Mouse (Mus musculus): ENCODE data around the gene Tgfbr3.

Gene Tgfbr3

DNA sequence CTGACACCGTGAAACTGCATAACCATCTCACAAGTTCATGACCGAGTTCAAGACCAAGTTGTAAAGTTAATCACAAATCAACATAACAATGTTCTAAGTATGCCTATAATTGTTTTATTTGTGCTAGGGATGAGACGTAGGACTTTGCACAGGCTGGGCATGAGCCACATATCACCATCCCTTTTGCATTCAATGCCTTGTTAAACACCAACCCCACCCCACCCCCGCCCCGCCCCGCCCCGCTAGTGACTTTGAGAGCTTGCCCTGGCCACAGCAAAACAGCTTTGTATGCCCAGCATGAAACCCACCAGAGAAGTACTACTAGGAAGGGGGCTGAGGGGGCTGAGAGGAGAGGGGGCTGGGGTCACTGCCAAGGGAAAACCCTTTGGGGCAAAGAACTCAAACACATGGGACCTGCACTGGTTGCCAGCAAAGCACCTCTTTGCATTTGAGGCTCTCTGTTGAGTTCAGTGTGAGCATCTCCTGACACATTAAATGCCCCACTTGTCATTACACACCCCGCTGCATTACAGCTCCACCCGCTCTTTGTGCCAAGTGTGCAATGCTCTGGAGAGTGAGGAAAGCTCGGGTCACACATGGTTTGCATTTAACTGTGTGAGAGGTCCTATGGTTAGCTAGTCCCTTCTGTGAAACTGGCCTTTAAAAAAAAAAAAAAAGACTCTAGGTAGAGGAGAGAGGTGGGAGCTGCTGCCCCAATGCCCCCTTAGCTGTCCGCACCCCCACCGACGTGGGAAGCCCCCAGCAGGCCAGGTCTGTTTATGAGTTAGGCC, 179.1 kb downstream of the Tgfbr3 start:
- no peak for DNase-seq (ENCODE audit: low spot score)

DNA sequence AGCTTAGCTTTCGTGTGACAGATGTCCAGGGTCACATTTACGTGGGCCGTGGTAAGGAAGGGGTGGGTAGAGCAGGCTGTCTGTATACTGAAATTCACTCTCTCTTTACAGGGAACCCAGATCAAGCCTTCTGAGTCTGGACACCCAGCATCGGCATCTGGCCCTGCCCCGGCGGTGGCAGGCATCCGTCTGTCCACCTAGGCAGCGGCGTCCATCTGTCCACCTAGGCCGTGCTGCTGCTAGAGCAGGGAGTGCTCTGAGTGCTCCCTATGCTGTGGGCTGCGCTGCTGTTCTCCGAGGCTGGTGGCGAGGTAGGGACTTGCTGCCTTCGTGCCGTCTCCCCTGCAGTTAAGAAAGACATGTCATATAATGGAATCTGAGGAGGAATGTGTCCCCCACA, 180.0 kb downstream of the Tgfbr3 start:
- no peak for DNase-seq (ENCODE audit: low spot score)

DNA sequence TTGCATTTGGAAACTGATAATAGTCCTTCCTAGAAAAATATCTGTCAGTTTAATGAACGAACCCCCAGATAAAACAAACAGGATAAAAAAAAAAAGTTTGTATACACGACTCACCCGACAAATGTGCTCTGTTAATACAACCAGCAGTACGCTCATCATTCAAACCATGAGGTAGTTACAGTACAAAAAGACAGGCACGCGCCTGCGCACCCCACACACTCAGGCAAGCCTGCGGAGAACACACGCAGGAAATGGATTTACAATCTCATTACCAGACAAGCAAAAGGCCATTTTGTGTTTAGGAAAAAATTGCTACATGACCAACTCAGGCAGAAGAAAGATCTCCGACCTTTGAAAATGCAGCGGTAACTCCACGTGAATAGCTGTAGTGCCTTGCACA, 182.6 kb downstream of the Tgfbr3 start:
- no peak for DNase-seq (ENCODE audit: low spot score)

DNA sequence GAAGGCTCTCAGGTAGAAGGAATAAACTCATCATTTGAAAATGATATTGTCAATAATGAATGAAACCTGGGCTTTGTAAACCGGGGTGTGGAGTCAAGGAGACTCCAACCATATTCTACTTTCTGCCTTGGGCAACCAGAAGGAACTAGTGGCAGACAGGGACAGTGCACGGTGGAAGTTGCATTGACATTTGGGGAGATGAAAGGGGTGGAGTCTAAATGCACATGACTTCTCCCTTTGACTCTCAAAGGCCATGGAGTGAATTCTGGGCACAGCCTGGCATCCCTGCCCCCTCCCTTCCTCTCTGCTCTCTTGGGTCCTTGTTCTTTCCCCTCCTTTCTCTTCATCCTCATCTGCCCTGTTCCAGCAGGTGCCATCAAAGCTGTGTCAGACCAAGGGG, 183.3 kb downstream of the Tgfbr3 start:
- DNase-seq (ENCODE audit: low spot score), result no peak

DNA sequence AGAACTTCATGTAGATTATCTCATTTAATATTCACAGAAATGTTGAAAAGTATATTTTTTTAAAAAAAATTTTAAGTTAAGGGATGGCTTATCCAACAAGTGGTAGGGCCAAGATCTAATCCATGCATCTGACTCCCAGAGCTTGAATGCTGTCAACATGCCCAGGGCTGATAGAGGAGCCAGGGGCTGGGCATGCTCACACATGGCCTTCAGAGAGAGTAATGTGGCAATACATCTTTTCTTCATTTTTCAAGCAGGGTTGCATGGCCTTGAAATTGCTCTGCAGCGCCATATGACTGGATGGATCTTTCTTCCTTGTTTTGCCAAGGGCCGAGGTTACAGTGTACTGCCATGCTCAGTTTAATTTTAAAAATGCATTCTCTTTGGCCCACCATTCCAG, 185.8 kb downstream of the Tgfbr3 start:
- no peak for DNase-seq (ENCODE audit: low spot score)

DNA sequence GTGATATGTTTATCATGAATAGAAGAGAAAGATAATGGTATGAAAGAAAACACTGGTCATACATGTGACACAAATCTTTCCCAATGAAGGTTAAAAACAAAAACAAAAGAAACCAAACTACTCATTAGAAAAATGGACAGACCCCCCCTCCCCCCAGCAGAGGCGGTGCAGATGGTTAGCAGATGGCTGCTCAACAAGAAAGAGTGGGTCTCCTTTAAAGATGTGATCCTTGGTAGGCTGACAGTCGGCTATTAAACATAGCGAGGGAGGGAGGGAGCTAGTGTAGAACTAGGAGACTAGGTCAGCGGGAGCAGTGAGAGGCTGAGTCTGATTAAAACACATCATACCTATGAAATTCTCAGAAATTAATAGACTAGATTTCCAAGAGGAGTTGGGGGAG, 186.5 kb downstream of the Tgfbr3 start:
- DNase-seq (ENCODE audit: low spot score), result no peak

DNA sequence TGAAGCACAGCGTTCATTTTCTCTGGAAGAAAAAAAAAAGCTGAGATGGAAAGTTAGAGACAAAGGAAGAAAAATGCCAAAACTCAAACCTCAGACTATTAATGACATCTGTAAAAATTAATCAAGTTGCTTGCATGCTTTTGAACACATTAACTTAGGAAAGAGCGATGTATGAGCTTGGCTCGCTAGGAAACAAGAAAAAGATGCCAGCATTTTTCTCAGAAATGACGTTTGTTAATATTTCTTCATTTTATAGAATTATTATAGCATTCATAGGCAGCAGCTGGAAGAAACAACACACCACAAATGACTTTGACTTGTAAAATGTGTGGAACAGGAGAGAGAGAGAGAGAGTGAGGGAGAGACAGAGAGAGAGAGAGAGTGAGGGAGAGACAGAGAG, 187.7 kb downstream of the Tgfbr3 start:
- no peak for DNase-seq (ENCODE audit: low spot score)

DNA sequence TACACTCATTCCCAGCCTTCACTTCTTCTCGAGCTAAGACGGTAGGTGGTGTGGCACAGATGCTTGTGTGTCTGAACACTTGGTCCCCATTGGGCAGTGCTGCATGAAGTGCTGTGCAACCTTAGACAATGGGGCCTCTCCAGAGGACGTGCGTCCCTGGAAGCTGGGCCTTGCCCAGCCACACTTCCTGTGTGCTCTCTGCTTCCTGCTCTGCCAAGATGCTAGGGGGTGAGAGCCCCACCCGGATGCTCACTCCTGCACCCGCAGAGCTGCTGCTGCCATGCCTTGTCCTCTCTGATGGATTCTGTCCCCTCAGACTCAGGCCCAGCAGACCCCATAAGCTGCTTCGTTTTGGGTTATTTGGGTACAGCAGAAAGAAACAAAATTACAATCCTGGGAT, 188.3 kb downstream of the Tgfbr3 start:
- no peak for DNase-seq (ENCODE audit: low spot score)

DNA sequence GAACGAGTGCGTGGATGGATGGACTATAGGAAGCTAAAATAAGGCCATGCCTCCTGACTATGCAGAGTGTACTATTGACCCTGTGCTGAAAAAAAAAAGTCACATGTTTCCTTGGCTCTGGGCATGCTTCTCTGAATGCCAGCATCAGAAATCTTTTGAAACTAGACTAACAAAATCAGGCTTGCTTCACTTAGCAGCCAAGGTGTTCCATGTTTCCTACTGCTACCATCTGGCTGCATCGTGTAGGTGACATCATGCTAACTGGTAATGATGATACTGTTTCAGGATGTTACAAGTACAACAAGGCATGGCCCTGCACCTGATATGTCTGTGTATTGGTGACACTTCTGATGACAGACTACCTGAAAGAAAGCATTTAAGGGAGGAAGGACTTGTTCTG, 189.8 kb downstream of the Tgfbr3 start:
- no peak for DNase-seq (ENCODE audit: low spot score)

DNA sequence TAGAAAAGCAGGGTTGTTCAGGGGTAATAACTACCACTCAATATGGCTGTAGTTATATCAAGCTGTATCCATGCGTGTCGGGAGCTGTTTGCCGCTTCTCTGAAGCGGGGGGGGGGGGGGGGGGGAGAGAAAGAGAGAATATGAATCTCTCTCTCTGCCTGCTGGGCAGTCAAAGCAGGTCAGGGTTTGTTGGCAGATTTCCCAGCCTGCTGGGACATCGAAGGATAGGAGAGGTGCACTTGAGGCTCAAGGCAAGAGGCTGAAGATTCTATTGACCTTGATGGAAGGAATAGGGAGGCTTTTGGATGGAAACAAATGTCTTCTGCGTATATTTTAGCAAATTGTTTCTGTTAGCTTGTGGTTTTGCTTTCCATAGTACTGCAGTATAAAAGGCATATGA, 190.4 kb downstream of the Tgfbr3 start:
- no peak for DNase-seq (ENCODE audit: low spot score)

DNA sequence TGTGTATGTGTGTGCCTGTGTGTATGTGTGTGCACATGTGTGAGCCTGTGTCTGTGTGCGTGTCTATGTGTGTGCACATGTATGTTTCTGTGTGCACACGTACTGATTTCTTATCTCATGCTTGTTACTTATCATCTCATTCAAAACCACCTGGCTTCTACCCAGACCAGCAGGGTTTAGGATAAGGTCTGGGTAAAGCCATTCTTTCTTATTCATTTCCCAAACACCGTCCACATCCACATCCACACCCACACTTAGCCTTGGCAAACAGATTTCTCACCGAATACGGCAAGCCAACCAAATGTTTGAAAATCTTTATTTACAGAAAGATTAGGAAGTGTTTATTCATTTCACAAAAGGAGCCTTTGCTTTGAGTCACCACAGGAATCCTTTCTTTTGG, 191.4 kb downstream of the Tgfbr3 start:
- no peak for DNase-seq (ENCODE audit: low spot score)

DNA sequence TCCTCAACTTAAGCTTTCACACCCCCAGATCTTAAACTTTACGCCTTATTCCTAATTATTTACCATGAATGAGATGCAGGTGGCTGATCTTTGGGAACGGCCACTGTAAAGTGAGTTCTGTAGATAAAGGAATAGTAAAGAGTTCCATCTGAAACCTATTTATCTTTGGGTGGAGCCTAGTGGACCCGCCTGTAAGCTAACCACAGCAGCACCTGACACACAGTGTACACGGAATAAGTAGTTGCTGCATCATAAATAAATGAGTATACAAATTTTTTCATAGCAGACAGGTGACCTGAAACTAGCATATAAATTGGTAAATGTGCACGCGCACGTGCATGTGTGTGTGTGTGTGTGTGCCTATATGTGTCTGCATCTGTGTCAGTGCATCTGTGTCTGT, 192.1 kb downstream of the Tgfbr3 start:
- DNase-seq (ENCODE audit: low spot score), result no peak

DNA sequence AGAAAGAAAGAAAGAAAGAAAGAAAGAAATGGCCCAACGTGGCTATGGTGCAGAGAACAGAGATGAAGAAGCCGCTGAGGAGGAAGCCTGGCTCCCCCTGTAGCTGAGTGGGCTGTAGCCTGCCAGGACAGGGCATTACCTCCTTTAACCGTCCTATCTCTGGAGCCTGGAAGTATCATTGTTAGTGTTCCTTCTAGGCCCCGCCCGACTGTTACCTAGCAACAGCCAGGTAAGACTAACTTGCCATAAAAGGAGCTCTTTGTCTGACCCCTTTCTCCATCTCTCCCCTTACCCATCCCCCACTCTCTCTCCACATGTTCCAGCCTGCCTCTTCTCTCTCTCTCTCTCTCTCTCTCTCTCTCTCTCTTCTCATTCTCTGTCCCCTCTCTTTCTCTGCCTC, 195.2 kb downstream of the Tgfbr3 start:
- no peak for DNase-seq (ENCODE audit: low spot score)

DNA sequence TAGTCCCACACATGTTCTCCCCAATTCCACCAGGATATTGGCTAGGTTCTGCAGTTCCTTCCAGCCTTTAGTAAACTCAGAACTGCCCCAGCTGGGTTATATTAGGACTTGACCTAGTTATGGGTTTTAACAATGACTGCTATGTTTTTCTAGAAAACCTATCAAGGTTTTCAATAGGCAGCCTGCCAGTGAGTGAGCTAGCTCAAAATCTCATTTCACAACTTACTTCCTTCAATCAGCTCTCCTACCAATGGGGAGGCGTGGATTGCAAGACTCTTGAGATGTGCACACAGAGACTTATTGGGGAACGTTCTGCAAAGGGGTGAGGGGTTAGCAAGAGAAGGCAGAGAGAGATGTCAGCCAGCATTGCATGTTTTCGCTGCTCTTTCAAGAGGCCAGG, 196.2 kb downstream of the Tgfbr3 start:
- no peak for DNase-seq (ENCODE audit: low spot score)

DNA sequence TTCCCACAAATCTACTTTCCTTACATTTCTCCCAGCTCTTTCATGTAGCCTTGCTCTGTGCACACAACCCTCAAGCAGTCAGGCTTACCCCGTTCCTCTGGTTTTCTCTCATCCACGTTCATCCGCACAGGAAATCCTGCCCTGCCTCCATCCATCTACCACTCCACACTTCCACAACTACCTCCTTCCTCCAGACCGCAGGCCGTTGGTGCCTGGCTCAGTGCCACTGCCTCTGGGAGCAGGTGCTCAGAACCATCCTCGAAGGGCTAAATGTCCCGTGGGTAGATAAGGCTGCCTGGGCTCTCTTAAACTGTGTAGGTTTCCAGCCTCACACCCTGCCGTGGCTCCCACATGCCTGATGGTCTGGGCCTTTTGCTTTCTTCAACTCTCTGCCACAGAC, 197.3 kb downstream of the Tgfbr3 start:
- no peak for DNase-seq (ENCODE audit: low spot score)

DNA sequence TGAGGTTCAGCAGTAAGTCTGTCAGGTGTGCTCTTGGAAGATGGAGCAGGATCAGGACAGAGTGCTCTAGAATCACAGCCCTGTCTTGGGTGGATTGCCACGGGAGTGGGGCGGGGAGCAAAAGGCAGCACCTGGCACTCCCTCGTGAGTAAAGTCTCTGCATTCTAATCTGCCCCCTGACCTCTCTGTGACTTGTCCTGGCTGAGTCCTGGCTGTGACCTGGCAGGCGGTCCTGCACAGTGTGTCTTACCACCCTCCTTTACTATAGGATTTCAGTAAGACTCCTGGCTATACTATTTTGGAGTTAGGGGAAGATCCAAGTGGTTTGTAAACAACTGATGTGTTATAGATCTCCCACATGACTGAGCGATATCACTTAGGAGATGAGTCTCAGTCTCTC, 199.5 kb downstream of the Tgfbr3 start:
- DNase-seq (ENCODE audit: low spot score), result no peak

DNA sequence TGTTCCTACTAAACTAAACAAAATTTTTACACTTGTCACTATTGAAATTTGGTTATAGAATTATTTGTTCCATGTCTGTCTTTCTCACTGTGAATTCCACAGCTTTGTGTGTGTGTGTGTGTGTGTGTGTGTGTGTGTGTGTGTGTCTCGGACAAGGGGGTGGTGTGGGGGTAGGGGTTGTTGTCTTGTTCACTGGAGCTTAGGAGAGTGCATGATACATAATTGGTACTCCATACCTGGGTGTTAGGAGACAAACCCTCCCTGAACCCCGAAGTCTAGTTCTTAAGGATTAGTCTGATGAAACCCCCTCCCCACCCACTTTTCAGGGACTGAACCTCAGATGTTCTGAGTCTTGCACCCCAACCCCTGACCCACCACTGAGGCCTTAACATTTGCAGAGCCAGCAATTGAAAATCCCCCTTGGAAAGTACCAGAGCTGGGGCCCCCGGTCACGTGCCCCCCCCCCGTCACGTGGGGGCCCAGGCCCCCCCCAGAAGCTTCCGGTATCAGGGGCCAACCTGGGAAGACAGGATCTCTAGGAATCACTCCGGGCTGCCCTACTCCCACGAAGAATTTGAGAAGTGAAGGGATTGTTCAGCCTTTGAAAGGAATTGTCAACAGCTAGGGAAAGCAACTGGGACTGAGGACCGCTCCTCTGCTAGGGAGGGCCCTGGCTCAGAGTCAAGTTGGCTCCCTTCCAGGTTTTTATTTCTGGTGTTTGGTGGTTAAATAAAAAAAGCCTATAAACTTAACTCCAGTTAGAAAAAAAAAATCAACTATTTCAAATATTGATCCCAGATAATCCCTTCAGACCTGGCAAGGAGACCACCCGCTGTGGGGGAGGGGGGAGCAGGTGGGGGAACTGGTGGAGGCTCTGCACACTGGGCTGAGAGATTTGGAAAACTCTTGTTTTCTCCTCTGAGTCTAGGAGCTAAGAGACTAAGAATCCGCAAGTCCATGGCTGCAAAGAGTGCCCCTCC, 201.3 kb downstream of the Tgfbr3 start:
- DNase-seq (ENCODE audit: low spot score), result peak; percentile 33

DNA sequence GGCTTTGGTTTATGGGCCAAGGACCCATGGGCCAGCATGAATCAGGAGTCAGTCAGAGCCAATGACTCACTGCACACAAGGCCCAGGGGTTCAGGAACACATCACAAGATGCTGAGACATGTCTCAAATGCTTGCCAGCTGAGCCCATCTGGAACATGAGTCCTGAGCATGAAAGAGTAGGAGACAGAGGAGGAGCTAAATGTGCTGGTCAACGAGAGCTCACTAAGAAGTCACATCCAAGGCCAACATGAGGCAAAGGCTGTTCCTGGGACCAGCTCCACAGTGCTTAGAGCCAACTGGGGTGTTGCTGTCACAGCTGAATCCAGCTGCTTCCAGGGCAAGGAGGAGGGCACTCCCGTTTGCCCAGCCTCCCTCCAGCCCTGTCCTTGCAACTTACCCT, 202.1 kb downstream of the Tgfbr3 start:
- no peak for DNase-seq (ENCODE audit: low spot score)

DNA sequence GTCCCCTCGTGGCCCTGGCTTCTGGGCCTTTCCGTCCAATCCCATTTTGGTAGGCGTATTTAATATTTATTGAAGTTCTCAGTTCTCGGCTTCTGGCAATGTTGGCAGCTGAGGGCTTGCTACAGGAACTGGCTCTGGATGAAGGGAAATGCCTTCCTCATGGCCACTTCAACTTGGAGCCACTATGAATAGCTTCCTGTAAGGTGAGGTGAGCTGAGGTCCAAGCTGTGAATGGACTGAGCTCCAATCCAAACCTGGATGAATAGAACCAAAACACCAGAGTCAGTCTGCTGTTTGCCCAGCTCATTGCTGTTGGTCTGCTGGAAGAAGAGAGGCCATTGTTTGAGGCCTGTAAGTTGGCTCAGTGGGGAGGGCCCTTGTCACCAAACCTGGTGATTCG, 203.3 kb downstream of the Tgfbr3 start:
- no peak for DNase-seq (ENCODE audit: low spot score)

DNA sequence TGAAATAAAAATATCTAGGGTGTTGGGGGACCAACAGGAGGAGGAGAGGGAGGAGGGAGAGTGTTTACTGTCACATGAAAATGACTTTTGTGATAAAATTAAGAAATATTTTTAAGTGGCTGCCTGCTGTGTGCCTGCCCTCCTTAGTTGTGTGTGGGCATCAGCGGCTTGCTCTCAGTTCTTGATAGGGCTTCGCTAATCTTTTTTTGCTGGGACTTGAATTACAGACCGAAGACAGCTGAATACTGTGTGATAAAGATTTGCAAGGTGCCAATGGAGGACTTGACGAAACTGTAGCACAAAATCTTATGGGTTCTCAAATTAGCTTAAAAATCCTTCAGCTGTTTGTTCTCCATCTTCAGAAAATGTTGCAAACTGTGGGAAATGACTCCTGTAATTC, 205.0 kb downstream of the Tgfbr3 start:
- no peak for DNase-seq (ENCODE audit: low spot score)

DNA sequence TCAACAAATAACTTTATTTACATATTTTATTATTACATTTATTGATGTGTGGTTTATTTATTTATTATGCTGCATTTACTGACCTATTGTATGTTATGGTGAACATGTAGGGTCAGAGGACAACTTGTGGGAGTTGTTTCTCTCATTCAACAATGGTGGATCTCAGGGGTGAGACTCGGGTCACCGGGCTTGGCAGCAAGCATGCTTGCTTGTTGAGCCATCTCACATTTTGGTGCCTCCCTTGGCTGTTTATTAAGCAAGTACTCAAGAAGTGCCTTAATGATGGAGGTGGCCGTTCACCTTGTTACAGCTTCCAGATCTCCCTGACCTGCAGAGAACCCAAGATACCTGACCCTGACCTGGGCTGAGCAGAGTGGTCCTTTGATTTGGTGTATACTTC, 207.4 kb downstream of the Tgfbr3 start:
- DNase-seq (ENCODE audit: low spot score), result no peak

DNA sequence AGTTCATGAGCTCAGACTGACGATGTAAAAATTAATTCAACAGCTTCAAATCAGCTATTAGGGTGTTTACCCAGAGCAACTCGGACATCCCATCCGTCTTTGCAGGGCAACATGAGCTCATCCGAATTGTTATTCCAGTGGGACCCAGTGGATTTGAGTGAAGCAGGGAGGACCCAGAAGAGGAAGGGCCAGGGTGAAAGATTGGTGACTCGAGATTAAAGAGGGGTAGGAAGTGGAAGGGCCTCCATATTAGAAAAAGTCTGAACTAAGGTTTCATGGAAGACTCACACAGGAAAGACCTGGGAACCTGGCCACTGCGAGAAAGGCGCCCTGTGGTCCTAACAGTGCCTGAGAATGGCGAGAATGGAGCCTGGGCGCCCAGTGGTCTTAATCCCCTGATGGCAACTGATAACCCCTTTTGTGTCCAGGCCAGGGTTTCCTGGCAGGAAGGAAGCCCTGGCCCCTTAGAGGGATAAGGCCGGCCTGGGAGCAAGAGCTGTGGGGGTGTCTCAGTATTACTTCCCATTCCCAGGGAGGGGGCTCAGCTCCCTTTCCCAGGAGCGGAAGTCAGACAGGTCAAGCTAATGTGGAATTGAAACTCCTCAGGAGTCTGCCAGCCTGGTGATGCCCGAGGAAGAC, 208.3 kb downstream of the Tgfbr3 start:
- DNase-seq (ENCODE audit: low spot score), result no peak

DNA sequence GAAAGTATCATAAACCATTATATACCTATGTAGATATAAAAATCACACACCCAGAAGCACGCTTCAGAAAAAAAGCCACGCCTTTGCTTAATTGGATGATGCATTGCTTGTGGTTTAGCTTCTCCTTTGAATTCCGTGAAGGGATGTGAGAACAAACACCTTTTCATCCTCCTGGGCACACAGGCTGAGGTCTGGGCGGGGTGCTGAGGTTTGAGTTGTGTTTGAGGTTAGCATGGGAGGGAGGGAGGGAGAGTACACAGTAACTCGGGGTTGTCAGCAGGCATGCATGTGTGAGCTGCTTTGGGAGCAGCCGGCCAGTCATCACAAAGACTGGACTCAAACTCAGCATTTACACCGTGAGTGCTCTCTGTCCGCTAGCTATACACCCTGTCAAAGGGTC, 209.5 kb downstream of the Tgfbr3 start:
- no peak for DNase-seq (ENCODE audit: low spot score)
